Mouse (Mus musculus) limb, embryonic 13.5 days (tissue): ENCODE data around the gene Gm49325. TPM values are rescaled to one million over a fixed set of nuclear protein-coding genes. Genes with fewer than 3 reads are reported as not detected.

Experiments
- ATAC-seq: fragments of 200-750 bp; cut with Nextera tagmentation; 2 replicates; pipeline ENCODE4 v1.8.0; 2017; ENCODE audit warnings: low read depth, moderate number of reproducible peaks, moderate TSS enrichment; ENCODE audit not compliant: low FRiP score
- H3K27ac ChIP-seq: fragments of 300-500 bp; sonication (generic); 2 replicates; pipeline ENCODE4 v1.5.1; 2015; ENCODE audit warnings: inconsistent platforms, mild to moderate bottlenecking, moderate library complexity
- H3K27me3 ChIP-seq: fragments of 300-500 bp; sonication (generic); 2 replicates; pipeline ENCODE4 v1.6.1; 2015; ENCODE audit warnings: mild to moderate bottlenecking, inconsistent platforms
- H3K36me3 ChIP-seq: fragments of 300-500 bp; sonication (generic); 2 replicates; pipeline ENCODE4 v1.6.1; 2015; ENCODE audit warnings: inconsistent platforms, mild to moderate bottlenecking, moderate library complexity
- H3K4me1 ChIP-seq: fragments of 300-500 bp; sonication (generic); 2 replicates; pipeline ENCODE4 v1.6.1; 2015; ENCODE audit warnings: inconsistent platforms
- H3K4me2 ChIP-seq: fragments of 300-500 bp; sonication (generic); replicated peaks from 2 replicates; pipeline ENCODE4 v1.6.1; 2015; ENCODE audit warnings: inconsistent platforms, mild to moderate bottlenecking, moderate library complexity
- H3K4me3 ChIP-seq: fragments of 300-500 bp; sonication (generic); 2 replicates; pipeline ENCODE4 v1.5.1; 2015; ENCODE audit warnings: moderate library complexity, mild to moderate bottlenecking, inconsistent platforms
- H3K9ac ChIP-seq: fragments of 300-500 bp; sonication (generic); 2 replicates; pipeline ENCODE4 v1.6.1; 2015; ENCODE audit warnings: mild to moderate bottlenecking, inconsistent platforms
- H3K9me3 ChIP-seq: fragments of 300-500 bp; sonication (generic); 2 replicates; pipeline ENCODE4 v1.6.1; 2016; ENCODE audit warnings: inconsistent platforms
- WGBS: fragments of 180-500 bp; shearing (Covaris S2); methylation state at CpG from one replicate; pipeline ENCODE4 v1.1.7; 2015; 5-methylcytosine and 5-hydroxymethylcytosine counted together
- polyA plus RNA-seq: library from polyadenylated mRNA; unstranded; fragments of >200 nt; fragmentation: Nextera tagmentation; extraction: Ambion mirVana; gene quantifications from 2 replicates; pipeline ENCODE4 v1.2.1, GENCODE M21; 2015

Gene Gm49325
- polyA plus RNA-seq, 1 experiment from 2014 or later = 3.9 TPM

DNA sequence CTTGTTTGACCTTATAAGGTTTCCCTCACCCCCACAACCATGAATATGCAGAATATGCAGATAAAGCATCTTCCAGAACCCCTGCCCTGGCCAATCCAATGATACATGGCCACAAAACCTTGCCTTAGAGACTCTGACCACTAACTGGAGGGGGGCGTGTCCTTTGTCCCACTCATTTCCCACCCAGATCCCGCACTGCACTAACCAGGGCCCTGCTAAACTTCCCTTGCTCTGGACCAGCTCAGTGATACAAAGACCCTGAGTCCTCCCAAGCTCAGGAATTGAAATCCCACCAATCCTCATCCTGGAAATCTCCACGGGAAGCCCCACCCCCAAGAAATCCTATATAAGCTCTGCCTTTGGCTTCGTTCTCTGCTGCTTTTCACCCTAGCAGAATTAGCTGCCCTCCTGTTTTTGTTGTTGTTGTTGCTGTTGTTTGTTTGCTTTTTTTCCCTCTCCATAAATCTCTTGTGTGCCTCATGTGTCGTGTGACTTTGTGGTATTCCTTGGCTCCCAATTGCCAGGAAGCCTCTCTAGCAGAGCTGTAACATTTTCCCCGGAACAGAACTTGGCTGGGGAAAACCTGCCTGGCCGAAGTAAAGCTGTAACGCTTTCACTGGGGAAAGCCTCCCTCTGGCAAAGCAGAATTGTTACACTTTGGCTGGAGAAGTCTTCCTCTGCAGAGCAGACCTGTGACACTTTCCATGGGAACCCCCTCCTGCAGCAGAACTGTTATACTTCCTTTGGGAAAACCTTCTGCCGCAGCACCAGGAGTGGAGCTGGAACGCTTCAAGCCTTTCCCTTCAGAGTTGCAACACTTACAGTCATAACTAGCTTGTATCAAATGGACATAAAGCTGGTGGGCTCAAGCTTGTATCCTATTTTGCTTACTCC lies 25.7 kb upstream of the Gm49325 start:
- Histone ChIP-seq H3K4me2 (peak overlapping the region; percentile 93), H3K27ac (no peak overlapping the region), H3K4me3 (no peak overlapping the region), H3K36me3 (no peaks in the 10 kb centered on the region), H3K9me3 (no peaks in the 10 kb centered on the region), H3K4me1 (peaks cover 22% of the 10 kb centered on the region), H3K27me3 (no peaks in the 10 kb centered on the region), H3K9ac (no peak overlapping the region)
- WGBS = 51% methylated on average over 10 of the region's 10 CpGs
- ATAC-seq = no peak

DNA sequence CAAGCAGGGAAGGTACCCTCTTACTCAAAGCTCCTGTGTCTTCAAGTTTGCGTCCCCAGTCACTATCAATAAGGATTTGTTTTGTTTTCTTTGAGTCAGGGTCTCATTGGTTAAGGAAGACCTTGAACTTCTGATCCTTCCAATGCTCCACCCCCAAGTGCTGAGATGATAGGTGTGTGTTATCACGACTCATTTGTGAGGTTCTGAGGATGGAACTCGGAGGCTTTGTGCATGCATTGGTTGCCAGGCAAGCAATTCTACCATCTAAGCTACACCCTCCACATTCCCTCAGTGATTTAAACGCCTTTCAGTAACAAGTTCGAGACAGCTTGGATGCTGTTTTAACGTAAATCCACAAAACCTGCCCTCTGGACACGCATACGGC lies 25.0 kb upstream of the Gm49325 start:
- 12% methylated on average over 8 of the region's 8 CpGs for WGBS
- H3K9me3 ChIP-seq = no peaks in the 10 kb centered on the region
- no peaks in the 10 kb centered on the region for H3K27me3 ChIP-seq
- H3K27ac ChIP-seq = peak overlapping the region; percentile 77
- peak overlapping the region; percentile 93 for H3K4me2 ChIP-seq
- H3K36me3 ChIP-seq = 0 out of 2 replicates have a peak, but pooled peaks cover 3% of the 10 kb centered on the region
- peak; percentile 2; the same call in 1 of the 2 replicates for ATAC-seq
- H3K9ac ChIP-seq = peak overlapping the region; percentile 72
- peaks cover 22% of the 10 kb centered on the region for H3K4me1 ChIP-seq
- H3K4me3 ChIP-seq = peak overlapping the region; percentile 67

DNA sequence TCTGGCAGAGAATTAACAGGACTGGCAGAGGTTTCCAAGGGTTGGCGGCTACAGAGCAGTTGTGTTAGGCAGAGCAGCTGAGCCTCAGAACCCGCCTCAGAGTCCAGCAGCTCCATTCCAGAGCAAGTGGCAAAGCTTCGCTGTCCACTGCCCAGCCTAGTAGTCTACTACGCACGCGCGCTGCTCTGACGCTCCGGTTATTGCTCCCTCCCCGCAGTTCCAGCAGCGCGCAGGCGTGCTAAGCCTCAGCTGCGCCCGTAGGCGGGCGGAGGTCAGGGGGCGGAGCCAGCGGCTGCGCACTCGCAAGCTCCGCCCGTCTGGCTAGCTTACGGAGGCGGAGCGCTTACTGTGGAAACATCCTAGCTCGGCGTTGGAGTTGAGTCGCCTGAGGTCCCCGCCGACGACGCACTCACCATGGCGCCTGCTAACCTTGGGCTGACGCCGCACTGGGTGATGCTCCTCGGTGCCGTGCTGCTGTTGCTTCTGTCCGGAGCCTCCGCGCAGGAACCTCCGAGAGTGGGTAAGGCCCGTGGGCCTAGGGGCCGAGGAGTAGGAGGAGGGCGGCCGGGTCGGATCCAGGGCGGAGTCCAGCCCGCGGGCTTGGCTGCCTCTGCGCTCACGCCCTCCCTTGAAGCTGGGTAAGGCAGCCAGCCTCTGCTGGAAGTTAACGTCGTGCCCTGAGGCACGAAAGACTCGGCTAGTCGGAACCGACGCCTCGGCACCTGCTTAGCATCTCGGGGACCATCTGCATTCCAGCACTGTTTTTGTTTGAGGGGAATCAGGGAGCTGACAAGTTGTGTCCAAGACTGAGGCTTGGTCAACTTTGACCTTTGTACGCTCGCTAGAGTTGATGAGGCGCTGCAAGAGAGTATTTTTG lies 24.4 kb upstream of the Gm49325 start, which contains the start of gene Pttg1ip:
Pttg1ip (plus strand) TSS at position 313 of the 877 bp plus-strand sequence.
- peak; percentile 97 for ATAC-seq
- no peaks in the 10 kb centered on the region for H3K9me3 ChIP-seq
- H3K4me3 ChIP-seq = peak within 1 kb of the TSS; percentile 67
- H3K36me3 ChIP-seq = peaks cover 7% of the 10 kb centered on the region
- H3K9ac ChIP-seq = peak within 1 kb of the TSS; percentile 82
- H3K4me1 ChIP-seq = peaks cover 22% of the 10 kb centered on the region
- H3K27me3 ChIP-seq = no peaks in the 10 kb centered on the region
- H3K27ac ChIP-seq = peak within 1 kb of the TSS; percentile 85
- WGBS = under 1% methylated on average over 64 of the region's 64 CpGs
- peak within 1 kb of the TSS; percentile 93 for H3K4me2 ChIP-seq

DNA sequence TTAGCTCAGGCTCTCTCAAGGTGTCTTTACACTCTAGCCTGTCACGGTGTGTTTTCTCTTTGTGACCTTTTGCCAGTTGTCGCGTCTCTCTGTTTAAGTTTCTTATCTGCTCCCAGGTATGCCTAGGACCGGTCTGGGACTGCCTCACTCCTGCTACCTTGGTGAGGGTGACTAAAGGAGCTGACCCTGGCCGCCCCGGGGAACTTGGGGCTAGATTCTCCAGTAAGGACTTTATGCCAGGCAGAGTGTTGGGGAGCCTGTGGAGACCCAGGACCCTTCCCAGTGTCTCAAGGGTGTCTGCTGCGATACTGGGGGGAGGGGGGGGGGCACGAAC lies 23.7 kb upstream of the Gm49325 start:
- Histone ChIP-seq H3K9ac (peak overlapping the region; percentile 82), H3K4me1 (peaks cover 22% of the 10 kb centered on the region), H3K9me3 (no peaks in the 10 kb centered on the region), H3K36me3 (peaks cover 13% of the 10 kb centered on the region), H3K27me3 (no peaks in the 10 kb centered on the region), H3K27ac (peak overlapping the region; percentile 85; the same call in 1 of the 2 replicates), H3K4me2 (peak overlapping the region; percentile 93), H3K4me3 (peak overlapping the region; percentile 67)
- WGBS = 9% methylated on average over 8 of the region's 8 CpGs
- no peak for ATAC-seq

DNA sequence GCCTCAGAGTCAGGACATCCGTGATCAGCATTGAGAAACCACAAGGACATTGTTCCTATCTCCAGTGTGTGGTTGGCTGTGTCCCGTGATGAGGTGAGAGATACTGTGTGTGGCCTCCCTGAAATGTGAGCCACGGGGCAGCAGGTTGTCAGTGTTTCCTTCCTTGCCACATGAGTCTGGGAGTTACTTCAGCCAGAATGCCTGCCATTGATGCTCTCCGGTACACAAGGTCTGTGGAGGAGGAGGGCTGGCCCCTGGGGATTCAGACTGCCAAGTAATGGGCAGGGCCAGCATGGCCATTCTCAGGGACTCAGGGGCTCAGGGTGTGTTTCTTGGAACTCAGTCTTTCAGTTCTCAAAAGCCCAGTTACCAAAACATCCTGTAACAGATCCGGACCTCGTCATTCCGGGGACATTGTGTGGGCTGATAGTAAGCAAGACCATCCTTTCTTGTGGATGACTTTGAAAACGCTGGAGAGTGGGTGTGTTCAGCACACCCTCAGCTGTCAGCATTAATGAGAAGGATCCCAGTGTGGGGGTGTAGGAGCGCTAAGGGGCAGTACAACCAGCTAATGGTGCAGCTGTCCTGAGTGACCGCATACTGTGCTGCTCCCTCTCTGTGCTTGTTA lies 22.1 kb upstream of the Gm49325 start:
- H3K36me3 ChIP-seq = peaks cover 29% of the 10 kb centered on the region
- ATAC-seq = no peak
- no peak overlapping the region for H3K9ac ChIP-seq
- H3K4me1 ChIP-seq = peaks cover 22% of the 10 kb centered on the region
- no peak overlapping the region for H3K4me3 ChIP-seq
- no peak overlapping the region for H3K27ac ChIP-seq
- H3K9me3 ChIP-seq = no peaks in the 10 kb centered on the region
- H3K4me2 ChIP-seq = 0 out of 2 replicates have a peak overlapping the region, but pooled peaks have one; percentile 7
- H3K27me3 ChIP-seq = no peaks in the 10 kb centered on the region
- WGBS = 79% methylated on average over 10 of the region's 10 CpGs

DNA sequence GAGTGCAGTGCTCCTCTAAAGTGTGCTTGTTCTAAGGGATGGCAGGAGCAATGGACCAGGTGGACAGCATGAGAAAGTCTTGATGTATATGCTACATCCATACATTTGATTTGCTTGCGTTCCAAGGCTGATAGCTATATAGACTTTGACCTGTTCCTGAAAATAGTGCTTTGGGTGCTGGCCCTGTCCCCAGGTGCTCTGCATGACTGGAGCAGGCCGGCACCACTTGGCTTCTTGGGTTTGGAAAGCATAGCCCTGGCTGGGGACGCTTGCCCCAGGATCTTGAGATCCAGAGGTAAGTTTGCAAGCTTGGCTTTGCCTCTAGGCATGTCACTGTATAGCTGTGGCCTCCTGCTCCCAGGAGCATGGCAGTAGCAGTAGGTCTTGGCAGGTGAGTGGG lies 19.4 kb upstream of the Gm49325 start:
- Histone ChIP-seq H3K36me3 (peaks cover 54% of the 10 kb centered on the region), H3K27ac (no peak overlapping the region), H3K4me1 (peaks cover 19% of the 10 kb centered on the region), H3K4me2 (no peak overlapping the region), H3K9me3 (no peaks in the 10 kb centered on the region), H3K4me3 (no peak overlapping the region), H3K27me3 (no peaks in the 10 kb centered on the region), H3K9ac (no peak overlapping the region)
- 92% methylated on average over 3 of the region's 3 CpGs for WGBS
- no peak for ATAC-seq

DNA sequence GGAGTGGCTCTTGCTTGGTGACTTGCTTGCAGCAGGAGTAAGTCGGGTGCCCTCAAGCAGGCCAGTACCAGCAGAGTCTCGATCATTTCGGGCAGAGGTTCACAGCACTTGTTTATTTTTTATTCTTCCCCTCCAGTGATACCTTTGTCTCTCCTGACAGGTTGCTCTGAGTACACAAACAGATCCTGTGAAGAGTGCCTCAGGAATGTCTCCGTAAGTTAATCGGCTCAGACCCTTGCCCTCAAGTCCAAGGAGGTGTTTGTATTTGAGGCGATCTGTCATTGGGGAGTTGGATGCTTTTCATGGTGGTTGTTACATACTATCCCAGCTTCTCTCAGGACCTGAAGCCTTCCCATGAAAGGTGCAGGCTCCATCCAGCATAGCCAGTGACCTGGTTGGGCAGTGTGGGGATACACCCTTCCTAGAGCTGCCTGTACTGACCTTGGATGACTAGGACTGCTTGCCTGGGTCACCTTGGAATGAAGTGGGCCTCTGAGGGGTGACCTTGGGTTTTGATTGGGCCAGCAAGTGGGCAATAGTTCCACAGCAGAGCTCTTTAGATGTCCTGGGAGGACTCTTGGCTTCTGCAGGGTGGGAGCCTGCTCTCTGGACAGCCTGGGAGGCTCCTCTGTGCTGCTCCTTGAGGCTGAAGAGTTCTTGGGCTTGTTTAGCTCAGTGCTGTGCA lies 18.8 kb upstream of the Gm49325 start:
- Histone ChIP-seq H3K4me3 (no peak overlapping the region), H3K4me2 (no peak overlapping the region), H3K36me3 (peaks cover 60% of the 10 kb centered on the region), H3K27me3 (no peaks in the 10 kb centered on the region), H3K27ac (no peak overlapping the region), H3K4me1 (peaks cover 17% of the 10 kb centered on the region), H3K9ac (no peak overlapping the region), H3K9me3 (no peaks in the 10 kb centered on the region)
- no peak for ATAC-seq
- 96% methylated on average over 6 of the region's 6 CpGs for WGBS

DNA sequence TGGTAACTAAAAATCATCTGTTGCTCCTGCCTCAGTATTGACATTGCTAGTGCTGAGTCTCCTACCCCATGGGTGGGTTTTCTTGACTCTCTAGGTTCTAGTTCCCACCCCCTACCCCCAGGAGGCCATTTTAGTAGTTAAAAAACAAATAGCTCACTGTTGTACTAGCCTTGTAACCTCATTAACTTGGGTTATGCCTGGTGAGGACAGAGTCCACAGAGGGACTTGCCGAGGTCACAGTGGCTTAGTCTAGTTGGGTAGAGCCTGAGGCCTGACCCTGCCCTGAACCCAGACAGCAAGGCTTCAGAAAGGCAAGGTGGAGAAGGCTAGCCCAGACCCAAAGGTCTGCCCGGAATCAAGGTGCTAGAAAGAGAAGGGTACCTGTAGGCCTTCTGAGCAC lies 18.0 kb upstream of the Gm49325 start:
- no peak overlapping the region for H3K27ac ChIP-seq
- no peak overlapping the region for H3K4me2 ChIP-seq
- peaks cover 9% of the 10 kb centered on the region for H3K4me1 ChIP-seq
- no peak for ATAC-seq
- H3K9ac ChIP-seq = no peak overlapping the region; the same call in 1 of the 2 replicates
- no peaks in the 10 kb centered on the region for H3K9me3 ChIP-seq
- 83% methylated on average over 2 of the region's 2 CpGs for WGBS
- H3K4me3 ChIP-seq = no peak overlapping the region
- H3K36me3 ChIP-seq = peaks cover 68% of the 10 kb centered on the region
- no peaks in the 10 kb centered on the region for H3K27me3 ChIP-seq

DNA sequence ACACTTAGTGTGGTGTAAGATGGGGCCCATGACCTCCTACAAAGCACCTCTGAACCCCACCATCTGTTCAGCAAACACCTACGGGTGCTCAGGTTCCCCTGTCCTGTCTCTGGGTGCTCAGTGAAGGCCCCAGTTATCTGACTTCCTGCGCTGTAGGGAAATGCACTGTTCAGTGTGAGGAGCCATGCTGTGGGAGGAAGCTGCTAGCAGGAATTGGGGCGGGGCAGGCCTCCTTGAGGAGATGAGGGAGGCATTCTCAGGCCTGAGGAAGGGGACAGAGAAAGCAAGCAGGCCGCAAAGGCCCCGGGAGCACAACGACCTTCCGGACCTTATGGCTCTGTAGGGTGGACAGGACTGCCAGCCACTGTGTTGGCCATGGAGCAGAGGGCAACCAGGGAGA lies 16.9 kb upstream of the Gm49325 start:
- Histone ChIP-seq H3K9ac (no peak overlapping the region), H3K36me3 (peaks cover 79% of the 10 kb centered on the region), H3K4me1 (no peaks in the 10 kb centered on the region; the same call in 1 of the 2 replicates), H3K4me2 (no peak overlapping the region), H3K9me3 (no peaks in the 10 kb centered on the region), H3K27ac (no peak overlapping the region), H3K27me3 (no peaks in the 10 kb centered on the region), H3K4me3 (no peak overlapping the region)
- 79% methylated on average over 7 of the region's 7 CpGs for WGBS
- no peak for ATAC-seq

DNA sequence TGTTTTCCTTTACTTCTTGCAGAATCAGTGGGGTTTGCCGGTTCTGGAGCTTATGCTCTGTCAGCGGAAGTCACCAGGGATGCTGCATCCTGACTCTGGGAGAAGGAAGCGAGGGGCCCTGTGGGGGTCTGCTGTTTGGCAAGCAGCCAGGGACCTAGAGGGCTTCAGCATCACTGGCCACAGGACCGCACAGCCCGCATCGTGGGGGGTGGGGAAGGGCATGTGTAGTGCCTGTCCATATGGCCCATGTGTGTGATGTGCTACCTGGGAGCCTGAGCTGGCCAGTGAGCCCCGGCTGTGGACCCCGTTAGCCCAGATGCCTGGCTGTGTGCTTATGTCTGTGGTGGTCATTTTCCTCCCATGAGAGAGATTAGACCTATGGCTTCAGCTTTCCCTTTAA lies 16.2 kb upstream of the Gm49325 start:
- no peak for ATAC-seq
- WGBS = 77% methylated on average over 8 of the region's 8 CpGs
- no peak overlapping the region for H3K27ac ChIP-seq

DNA sequence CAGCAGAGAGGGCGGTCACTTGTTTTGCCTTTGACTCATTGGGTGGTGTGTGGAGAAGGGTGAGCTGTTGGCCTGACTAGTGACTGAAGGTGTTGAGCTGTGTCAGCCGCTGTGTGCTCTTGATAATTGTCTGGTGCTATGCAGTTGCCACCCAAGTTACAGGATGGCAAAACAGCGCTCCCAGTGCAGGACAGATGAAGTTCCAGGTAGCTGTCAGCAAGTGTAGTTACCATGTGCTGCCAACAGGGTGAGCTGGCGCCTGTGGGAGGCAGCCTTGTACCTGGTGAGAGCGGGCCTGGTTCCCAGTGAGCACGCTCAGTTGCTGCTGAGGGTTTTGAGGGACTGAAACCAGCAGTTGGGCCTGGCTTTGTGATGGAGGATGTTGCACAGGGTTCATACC lies 15.2 kb upstream of the Gm49325 start:
- H3K4me3 ChIP-seq = no peak overlapping the region
- no peaks in the 10 kb centered on the region for H3K9me3 ChIP-seq
- no peaks in the 10 kb centered on the region for H3K27me3 ChIP-seq
- no peak overlapping the region for H3K27ac ChIP-seq
- no peak overlapping the region for H3K4me2 ChIP-seq
- 45% methylated on average over 6 of the region's 6 CpGs for WGBS
- no peaks in the 10 kb centered on the region; the same call in 1 of the 2 replicates for H3K4me1 ChIP-seq
- H3K36me3 ChIP-seq = peaks cover 95% of the 10 kb centered on the region
- H3K9ac ChIP-seq = no peak overlapping the region
- peak; percentile 48; the same call in 1 of the 2 replicates for ATAC-seq

More for the DNA sequence above, 16.2 kb upstream of the Gm49325 start:
- Histone ChIP-seq H3K9ac (no peak overlapping the region), H3K4me2 (no peak overlapping the region), H3K36me3 (peaks cover 86% of the 10 kb centered on the region), H3K4me1 (no peaks in the 10 kb centered on the region; the same call in 1 of the 2 replicates), H3K9me3 (no peaks in the 10 kb centered on the region), H3K27me3 (no peaks in the 10 kb centered on the region), H3K4me3 (no peak overlapping the region)
